Mouse (Mus musculus) stomach, adult 2 months (tissue): ENCODE data around the gene Upf3b. TPM values are rescaled to one million over a fixed set of nuclear protein-coding genes. Genes with fewer than 3 reads are reported as not detected.

Experiments
- polyA plus RNA-seq: library from polyadenylated mRNA; depleted of rRNA; stranded (reverse); fragments of >200 nt; gene quantifications from 2 replicates; pipeline ENCODE4 v1.2.3, GENCODE M21; 2012; rRNA removed

The Upf3b gene
- polyA plus RNA-seq, result 0.08 and 0.23 TPM in 2 replicates

GRCm38 (mm10) chrX:37110193-37110880, at the start of gene Upf3b:
Gene Upf3b (minus strand): TSS chrX:37110322.

GRCm38 (mm10) chrX:37126671-37127358, 16.7 kb upstream of the Upf3b start, which contains the start of gene Nkap:
Gene Nkap (plus strand): TSS chrX:37126795.

GRCm38 (mm10) chrX:37084927-37085660, 25.0 kb downstream of the Upf3b start, which contains the start of gene Rpl39:
Gene Rpl39 (minus strand): TSS chrX:37085402.

GRCm38 (mm10) chrX:37048066-37048889, 61.8 kb downstream of the Upf3b start, which contains the start of gene Sowahd:
Gene Sowahd (plus strand): TSS chrX:37048845.

Other genes with a start within 250 kb of the Upf3b start
- gene Ube2a, start 236.4 kb downstream of the Upf3b start, polyA plus RNA-seq, result 16.8 and 31.7 TPM in 2 replicates
- 2.3 and 2.5 TPM in 2 replicates for gene C330007P06Rik, start 236.2 kb downstream of the Upf3b start, polyA plus RNA-seq
- gene Nkrf, start 207.4 kb downstream of the Upf3b start, polyA plus RNA-seq, result 0.02 TPM in 2 replicates
- gene Sept6, start 118.5 kb downstream of the Upf3b start, polyA plus RNA-seq, result 2.6 and 3.4 TPM in 2 replicates
- gene Sowahd, start 61.5 kb downstream of the Upf3b start, polyA plus RNA-seq, result 0.19 and 0.40 TPM in 2 replicates
- 2.9 and 5.2 TPM in 2 replicates for gene Rpl39, start 24.9 kb downstream of the Upf3b start, polyA plus RNA-seq
- gene Nkap, start 16.5 kb upstream of the Upf3b start, polyA plus RNA-seq, result 0.38 and 0.83 TPM in 2 replicates
- gene Akap14, start 58.5 kb upstream of the Upf3b start, polyA plus RNA-seq, result not detected in 2 replicates
- 46.5 and 66.5 TPM in 2 replicates for gene Ndufa1, start 80.8 kb upstream of the Upf3b start, polyA plus RNA-seq
- 0.28 and 0.75 TPM in 2 replicates for gene Rnf113a1, start 80.9 kb upstream of the Upf3b start, polyA plus RNA-seq
- not detected in 2 replicates for gene Gm9, start 100.7 kb upstream of the Upf3b start, polyA plus RNA-seq
- not detected in 2 replicates for gene Rhox1, start 111.9 kb upstream of the Upf3b start, polyA plus RNA-seq
- not detected in 2 replicates for gene Rhox2a, start 134.7 kb upstream of the Upf3b start, polyA plus RNA-seq
- gene Rhox3a, start 139.6 kb upstream of the Upf3b start, polyA plus RNA-seq, result not detected in 2 replicates
- not detected in 2 replicates for gene Rhox4a, start 155.0 kb upstream of the Upf3b start, polyA plus RNA-seq